Mouse (Mus musculus) thymus, adult 2 months (tissue): ENCODE data around the gene Usp6nl.

Source experiments
- CTCF ChIP-seq: fragments of 200-500 bp; IDR thresholded peaks from 2 replicates; pipeline ENCODE4 v1.5.1; 2012; ENCODE audit warnings: mild to moderate bottlenecking, control low read depth, low read length, moderate library complexity, borderline replicate concordance; ENCODE audit not compliant: control insufficient read depth, poor library complexity, insufficient read depth; ENCODE audit errors: extremely low read depth
- POLR2A ChIP-seq: fragments of 200-500 bp; IDR thresholded peaks from 2 replicates; pipeline ENCODE4 v1.6.1; 2012; ENCODE audit warnings: mild to moderate bottlenecking, low read length, control low read depth, moderate library complexity; ENCODE audit not compliant: control insufficient read depth, poor library complexity, insufficient read depth; ENCODE audit errors: extremely low read depth

DNA sequence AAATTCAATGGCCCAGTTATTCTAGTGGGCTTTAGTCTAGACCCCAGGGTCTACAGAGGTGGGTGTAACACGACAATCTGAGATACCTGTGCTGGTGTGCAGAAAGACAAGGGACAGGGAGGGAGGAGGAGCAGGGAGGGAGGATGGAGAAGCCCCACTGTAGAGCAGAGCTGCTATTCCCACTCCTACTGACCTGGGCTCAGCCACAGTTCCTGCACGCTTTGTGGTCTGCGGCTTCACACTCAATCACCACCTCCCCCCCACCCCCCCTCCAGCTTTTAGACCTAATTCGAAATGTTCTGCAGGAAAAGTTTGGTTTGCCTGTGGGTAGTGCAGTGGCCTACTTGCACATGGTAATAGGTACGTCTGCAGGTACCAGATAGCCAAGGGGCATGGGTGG lies 171.4 kb downstream of the Usp6nl start:
- TF ChIP-seq CTCF, result no peak
- no peak for TF ChIP-seq POLR2A
